ENCODE assay signal across 13 mouse cellular contexts in the genomic region with DNA sequence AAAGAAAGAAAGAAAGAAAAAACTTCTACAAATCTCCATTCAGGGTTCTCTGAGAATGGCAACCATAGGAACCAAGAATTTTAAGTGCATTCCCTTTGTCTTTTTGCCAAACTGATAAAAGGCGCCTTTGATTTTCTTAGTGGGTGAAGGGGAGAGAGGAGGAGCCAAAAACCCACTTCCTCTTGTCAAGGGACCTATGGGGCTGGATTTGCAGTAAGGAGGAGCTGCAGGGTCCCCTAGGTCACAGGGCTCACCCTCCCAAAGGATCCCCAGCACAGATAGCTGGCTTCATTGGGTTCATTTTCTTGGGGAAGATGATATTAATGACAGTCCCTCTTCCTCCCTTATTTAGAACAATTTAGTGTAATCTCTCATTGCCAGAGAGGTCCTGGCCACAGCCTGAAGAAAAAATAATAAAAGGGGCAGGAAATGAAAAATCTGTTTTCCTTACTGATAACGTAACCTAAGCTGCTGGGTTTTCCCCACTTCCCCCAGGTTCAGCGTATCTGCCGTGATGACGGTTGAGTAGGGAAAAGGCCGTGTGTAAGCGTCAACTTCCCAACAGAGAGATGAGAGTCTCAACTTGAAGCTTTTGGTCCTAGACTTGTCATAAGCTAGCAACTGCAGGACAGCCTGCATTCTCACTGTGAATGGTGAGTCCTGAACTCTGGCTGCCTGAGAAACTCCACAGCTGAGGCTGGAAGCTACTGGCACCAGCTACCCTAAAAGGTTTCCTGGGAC.
DNase-seq lines count a peak whose midpoint lies in the region; ATAC-seq and TF ChIP-seq lines count a peak whose summit lies in the region.
"Had no signal": no experiment of that assay in that cellular context is flagged by ENCODE, and none has a peak within 500 bp of the region (broad histone marks: within the 10 kb centered on the region; RNA-seq: fewer than 3 reads in every experiment).

No protein-coding gene starts in this region.

- peaks cover 5% of the 10 kb centered on the region; the same call in 1 of the 2 replicates for H3K9me3 ChIP-seq in kidney, embryonic 15.5 days (replicated peaks)
- peaks cover 3% of the 10 kb centered on the region; the same call in 1 of the 2 replicates for H3K9me3 ChIP-seq in kidney, embryonic 14.5 days (ENCODE audit: control insufficient read depth, low read length)
- H3K9me3 ChIP-seq: limb, embryonic 10.5 days; liver, embryonic 13.5 days had no signal

- ATAC-seq in kidney, embryonic 15.5 days (replicated peaks; ENCODE audit: low FRiP score) = no peak
- no peak for ATAC-seq in kidney, embryonic 14.5 days (ENCODE audit: low FRiP score, low TSS enrichment)
- peak; percentile 80 for ATAC-seq in common myeloid progenitor, adult 5-6 weeks (replicated peaks; ENCODE audit: low read depth, poor library complexity, severe bottlenecking)
- 0 out of 2 replicates have a peak, but pooled peaks have one; percentile 37 for ATAC-seq in megakaryocyte-erythroid progenitor cell, adult 5-6 weeks (replicated peaks; ENCODE audit: low FRiP score, low TSS enrichment, poor library complexity, severe bottlenecking)
- ATAC-seq: hindbrain, embryonic 16.5 days had no signal

- no peak overlapping the region for H3K4me3 ChIP-seq in kidney, embryonic 15.5 days (replicated peaks)
- no peak overlapping the region for H3K4me3 ChIP-seq in kidney, embryonic 14.5 days (ENCODE audit: low read length)
- no peak overlapping the region for H3K4me3 ChIP-seq in layer of hippocampus, adult 2 months
- H3K4me3 ChIP-seq: limb, embryonic 10.5 days; liver, embryonic 13.5 days had no signal

- H3K27me3 ChIP-seq in kidney, embryonic 15.5 days = no peaks in the 10 kb centered on the region
- H3K27me3 ChIP-seq in kidney, embryonic 14.5 days (ENCODE audit: control insufficient read depth, insufficient read depth, low read length) = no peaks in the 10 kb centered on the region
- H3K27me3 ChIP-seq: liver, embryonic 13.5 days had no signal

- H3K4me2 ChIP-seq in kidney, embryonic 15.5 days = no peak overlapping the region
- H3K4me2 ChIP-seq in kidney, embryonic 14.5 days (replicated peaks; ENCODE audit: low read depth, low read length) = no peak overlapping the region
- H3K4me2 ChIP-seq: liver, embryonic 13.5 days had no signal

- H3K27ac ChIP-seq in kidney, embryonic 15.5 days = 0 out of 2 replicates have a peak overlapping the region, but pooled peaks have one; percentile 2
- no peak overlapping the region for H3K27ac ChIP-seq in kidney, embryonic 14.5 days (ENCODE audit: low read depth, low read length)
- H3K27ac ChIP-seq in layer of hippocampus, adult 2 months = no peak overlapping the region
- H3K27ac ChIP-seq: limb, embryonic 10.5 days; liver, embryonic 13.5 days; macrophage had no signal

- no peak overlapping the region for H3K9ac ChIP-seq in kidney, embryonic 15.5 days
- H3K9ac ChIP-seq in kidney, embryonic 14.5 days (ENCODE audit: low read depth, low read length) = no peak overlapping the region
- H3K9ac ChIP-seq: liver, embryonic 13.5 days had no signal

- no peak for TF ChIP-seq CTCF in layer of hippocampus, adult 2 months (conservative IDR thresholded peaks at IDR 0.05)

- no peaks in the 10 kb centered on the region for H3K36me3 ChIP-seq in kidney, embryonic 15.5 days
- no peaks in the 10 kb centered on the region for H3K36me3 ChIP-seq in kidney, embryonic 14.5 days (ENCODE audit: control insufficient read depth, insufficient read depth, low read length)
- H3K36me3 ChIP-seq: limb, embryonic 10.5 days; liver, embryonic 13.5 days had no signal

- WGBS in kidney, embryonic 15.5 days = 42% methylated on average over 7 of the region's 7 CpGs
- WGBS in kidney, embryonic 14.5 days = 50% methylated on average over 7 of the region's 7 CpGs

- peaks cover 14% of the 10 kb centered on the region for H3K4me1 ChIP-seq in kidney, embryonic 15.5 days
- peaks cover 12% of the 10 kb centered on the region for H3K4me1 ChIP-seq in kidney, embryonic 14.5 days (ENCODE audit: control insufficient read depth, insufficient read depth, low read length)
- H3K4me1 ChIP-seq: limb, embryonic 10.5 days; liver, embryonic 13.5 days had no signal

- DNase-seq in CD4-positive, CD25-positive, alpha-beta regulatory T cell, adult 2 months (ENCODE audit: low read depth, low spot score) = peak; percentile 69
- DNase-seq in cerebellum, adult 9-11 months = no peak
- DNase-seq in layer of hippocampus, adult 2 months (ENCODE audit: low spot score in 2 of 2) = no peak
- DNase-seq in cerebellum, adult 11 months = no peak
- DNase-seq: cerebellum, adult 9-10 months; liver, embryonic 13.5 days had no signal

Comparison
In these comparisons a context has a peak if more than half of its experiments do, and no peak if none do; other contexts are left out.
1. ATAC-seq: peak in common myeloid progenitor, adult 5-6 weeks (single experiment) and megakaryocyte-erythroid progenitor cell, adult 5-6 weeks (single experiment); none in kidney, embryonic 15.5 days (single experiment) and kidney, embryonic 14.5 days (single experiment).